In the genomic region with DNA sequence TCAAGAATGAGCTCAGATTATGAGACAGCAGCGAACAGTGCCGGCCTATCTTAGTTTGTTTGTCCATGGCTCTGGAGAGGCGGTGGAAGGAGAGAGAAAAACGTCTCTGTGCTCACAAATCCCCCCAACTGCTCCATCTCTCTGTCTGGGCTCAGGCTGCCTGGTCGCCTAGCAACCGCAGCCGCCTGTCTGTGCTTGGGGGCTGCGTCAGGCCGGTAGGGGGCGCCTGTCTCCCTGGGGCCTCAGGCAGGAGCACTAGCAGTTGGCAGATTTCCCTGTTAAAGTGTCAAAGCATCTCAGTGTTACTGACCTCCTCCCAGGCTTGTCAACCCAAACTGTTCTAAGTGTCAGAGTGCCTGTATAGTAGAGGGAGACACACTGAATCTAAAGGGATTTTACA, we compare ENCODE assay signal across 8 mouse cellular contexts. TPM values are rescaled to one million over a fixed set of nuclear protein-coding genes. Genes with fewer than 3 reads are reported as not detected.
DNase-seq lines count a peak whose midpoint lies in the region; ATAC-seq and TF ChIP-seq lines count a peak whose summit lies in the region.

No protein-coding gene starts in this region.

- H3K27ac ChIP-seq in kidney, embryonic 16.5 days (ENCODE audit: low read length): no peak overlapping the region
- no peak overlapping the region for H3K27ac ChIP-seq in cerebellum, adult 2 months (ENCODE audit: insufficient read depth, low read length)
- H3K27ac ChIP-seq in hindbrain, embryonic 15.5 days (replicated peaks): no peak overlapping the region
- H3K27ac ChIP-seq in neural tube, embryonic 12.5 days: no peak overlapping the region
- H3K27ac ChIP-seq in thymus, adult 2 months (ENCODE audit: control insufficient read depth, insufficient read depth, low read length): no peak overlapping the region

- TF ChIP-seq CTCF in cerebellum, adult 2 months (IDR thresholded peaks at IDR 0.05; ENCODE audit: borderline replicate concordance, insufficient read depth, low read depth, low read length): peak; percentile 44; the same call in 1 of the 2 replicates
- peak; percentile 70; the same call in 1 of the 2 replicates for TF ChIP-seq CTCF in thymus, adult 2 months (IDR thresholded peaks at IDR 0.05; ENCODE audit: borderline replicate concordance, control insufficient read depth, extremely low read depth, insufficient read depth, low read length, poor library complexity)

- no peak for TF ChIP-seq POLR2A in cerebellum, adult 2 months (IDR thresholded peaks at IDR 0.05; ENCODE audit: borderline replicate concordance, insufficient read depth, low read length)
- TF ChIP-seq POLR2A in thymus, adult 2 months (IDR thresholded peaks at IDR 0.05; ENCODE audit: control insufficient read depth, extremely low read depth, insufficient read depth, low read length, poor library complexity): no peak

- no peak overlapping the region for H3K4me3 ChIP-seq in kidney, embryonic 16.5 days (ENCODE audit: low read length)
- H3K4me3 ChIP-seq in cerebellum, adult 2 months (replicated peaks; ENCODE audit: insufficient read depth, low read depth, low read length): no peak overlapping the region
- H3K4me3 ChIP-seq in hindbrain, embryonic 15.5 days: no peak overlapping the region
- H3K4me3 ChIP-seq in neural tube, embryonic 12.5 days: no peak overlapping the region
- H3K4me3 ChIP-seq in thymus, adult 2 months (ENCODE audit: control insufficient read depth, insufficient read depth, low read length): no peak overlapping the region

- H3K4me2 ChIP-seq in kidney, embryonic 16.5 days (replicated peaks; ENCODE audit: low read depth, low read length): no peak overlapping the region
- no peak overlapping the region for H3K4me2 ChIP-seq in hindbrain, embryonic 15.5 days
- H3K4me2 ChIP-seq in neural tube, embryonic 12.5 days (replicated peaks): no peak overlapping the region

- no peak for ATAC-seq in kidney, embryonic 16.5 days (ENCODE audit: low FRiP score, low TSS enrichment)
- ATAC-seq in hindbrain, embryonic 15.5 days (ENCODE audit: low FRiP score, low read depth): peak; percentile 88
- peak; percentile 46; the same call in 1 of the 2 replicates for ATAC-seq in neural tube, embryonic 12.5 days (ENCODE audit: low FRiP score, low read depth)

- H3K27me3 ChIP-seq in kidney, embryonic 16.5 days (ENCODE audit: insufficient read depth, low read length): peaks cover 10% of the 10 kb centered on the region
- H3K27me3 ChIP-seq in cerebellum, adult 2 months (ENCODE audit: control insufficient read depth, insufficient read depth, low read length): no peaks in the 10 kb centered on the region
- H3K27me3 ChIP-seq in hindbrain, embryonic 15.5 days: no peaks in the 10 kb centered on the region
- H3K27me3 ChIP-seq in neural tube, embryonic 12.5 days (replicated peaks): no peaks in the 10 kb centered on the region; the same call in 1 of the 2 replicates
- H3K27me3 ChIP-seq in thymus, adult 2 months (ENCODE audit: control insufficient read depth, insufficient read depth, low read length): no peaks in the 10 kb centered on the region

- no peaks in the 10 kb centered on the region for H3K4me1 ChIP-seq in kidney, embryonic 16.5 days (ENCODE audit: insufficient read depth, low read length)
- no peaks in the 10 kb centered on the region for H3K4me1 ChIP-seq in cerebellum, adult 2 months (ENCODE audit: control insufficient read depth, insufficient read depth, low read length)
- H3K4me1 ChIP-seq in hindbrain, embryonic 15.5 days (replicated peaks): peaks cover 7% of the 10 kb centered on the region
- H3K4me1 ChIP-seq in neural tube, embryonic 12.5 days: no peaks in the 10 kb centered on the region
- H3K4me1 ChIP-seq in thymus, adult 2 months (replicated peaks; ENCODE audit: control insufficient read depth, insufficient read depth, low read length): no peaks in the 10 kb centered on the region

- no peaks in the 10 kb centered on the region for H3K9me3 ChIP-seq in kidney, embryonic 16.5 days (ENCODE audit: low read length)
- H3K9me3 ChIP-seq in hindbrain, embryonic 15.5 days: no peaks in the 10 kb centered on the region
- H3K9me3 ChIP-seq in neural tube, embryonic 12.5 days: no peaks in the 10 kb centered on the region

- peak; percentile 40 for DNase-seq in kidney, adult 9 months
- DNase-seq in cerebellum, adult 2 months: peak; percentile 60 to 63
- peak; percentile 69 to 76 for DNase-seq in frontal cortex, postnatal 10 days (ENCODE audit: low spot score in 2 of 2)
- peak; percentile 66 to 70 for DNase-seq in left cerebral cortex, postnatal 36 days (ENCODE audit: low spot score in 2 of 2)
- peak; percentile 56 for DNase-seq in thymus, adult 2 months

- no peak overlapping the region for H3K9ac ChIP-seq in kidney, embryonic 16.5 days (replicated peaks; ENCODE audit: low read length)
- no peak overlapping the region for H3K9ac ChIP-seq in hindbrain, embryonic 15.5 days
- H3K9ac ChIP-seq in neural tube, embryonic 12.5 days: no peak overlapping the region

- WGBS in kidney, embryonic 16.5 days: 11% methylated on average over 10 of the region's 10 CpGs
- 9% methylated on average over 10 of the region's 10 CpGs for WGBS in cerebellum, adult 2 months
- 11% methylated on average over 10 of the region's 10 CpGs for WGBS in hindbrain, embryonic 15.5 days
- WGBS in neural tube, embryonic 12.5 days: 11% methylated on average over 10 of the region's 10 CpGs
- 43% methylated on average over 10 of the region's 10 CpGs for WGBS in thymus, adult 2 months

- intact Hi-C loops in left cerebral cortex, postnatal 36 days (cut with DNase I): no loop called here

- H3K36me3 ChIP-seq in kidney, embryonic 16.5 days (ENCODE audit: insufficient read depth, low read length): no peaks in the 10 kb centered on the region
- H3K36me3 ChIP-seq in hindbrain, embryonic 15.5 days: no peaks in the 10 kb centered on the region
- no peaks in the 10 kb centered on the region for H3K36me3 ChIP-seq in neural tube, embryonic 12.5 days
- no peaks in the 10 kb centered on the region for H3K36me3 ChIP-seq in thymus, adult 2 months (ENCODE audit: control insufficient read depth, insufficient read depth, low read length)

RNA-seq across cellular contexts. Expression of a gene that starts 12.3 kb away (rescaled TPM):
- polyA plus RNA-seq in kidney, embryonic 16.5 days (2015; fragmentation: Nextera tagmentation; extraction: Ambion mirVana): 2.0 and 2.3 TPM in 2 replicates
- polyA plus RNA-seq in cerebellum, adult 2 months (2012; rRNA removed): 10.6 and 13.2 TPM in 2 replicates
- polyA plus RNA-seq in hindbrain, embryonic 15.5 days (2015; fragmentation: Nextera tagmentation; extraction: Ambion mirVana): 34.4 and 40.3 TPM in 2 replicates
- 1 to 10 TPM; 7.2 TPM for total RNA-seq in left cerebral cortex, postnatal 36 days (2021)
- 8.7 and 10.7 TPM in 2 replicates for polyA plus RNA-seq in neural tube, embryonic 12.5 days (2016; fragmentation: Nextera tagmentation; extraction: Ambion mirVana)
- 1.4 and 2.4 TPM in 2 replicates for polyA plus RNA-seq in thymus, adult 2 months (2012; rRNA removed)

RNA-seq across cellular contexts. Expression of a gene that starts 25.6 kb away (rescaled TPM):
- 6.7 and 9.1 TPM in 2 replicates for polyA plus RNA-seq in kidney, embryonic 16.5 days (2015; fragmentation: Nextera tagmentation; extraction: Ambion mirVana)
- polyA plus RNA-seq in cerebellum, adult 2 months (2012; rRNA removed): 48.5 and 50.1 TPM in 2 replicates
- 4.4 and 4.9 TPM in 2 replicates for polyA plus RNA-seq in hindbrain, embryonic 15.5 days (2015; fragmentation: Nextera tagmentation; extraction: Ambion mirVana)
- 100 to 1,000 TPM; 148 to 149 TPM for total RNA-seq in left cerebral cortex, postnatal 36 days (2021)
- polyA plus RNA-seq in neural tube, embryonic 12.5 days (2016; fragmentation: Nextera tagmentation; extraction: Ambion mirVana): 11.6 and 13.7 TPM in 2 replicates
- polyA plus RNA-seq in thymus, adult 2 months (2012; rRNA removed): 10.2 and 12.3 TPM in 2 replicates
